Mouse (Mus musculus) E14TG2a.4 (cell line): Measurements from ENCODE around the gene Pip5kl1.

Experiments
- CTCF ChIP-seq: conservative IDR thresholded peaks from 2 replicates; pipeline ENCODE4 v1.5.1; 2014; ENCODE audit warnings: low read length
- NANOG ChIP-seq: IDR thresholded peaks from 2 replicates; pipeline ENCODE4 v1.6.1; 2014; ENCODE audit warnings: borderline replicate concordance, low read length, mixed read lengths
- POU5F1 ChIP-seq: IDR thresholded peaks from 2 replicates; pipeline ENCODE4 v1.6.1; 2014; ENCODE audit warnings: low read length, borderline replicate concordance

DNA sequence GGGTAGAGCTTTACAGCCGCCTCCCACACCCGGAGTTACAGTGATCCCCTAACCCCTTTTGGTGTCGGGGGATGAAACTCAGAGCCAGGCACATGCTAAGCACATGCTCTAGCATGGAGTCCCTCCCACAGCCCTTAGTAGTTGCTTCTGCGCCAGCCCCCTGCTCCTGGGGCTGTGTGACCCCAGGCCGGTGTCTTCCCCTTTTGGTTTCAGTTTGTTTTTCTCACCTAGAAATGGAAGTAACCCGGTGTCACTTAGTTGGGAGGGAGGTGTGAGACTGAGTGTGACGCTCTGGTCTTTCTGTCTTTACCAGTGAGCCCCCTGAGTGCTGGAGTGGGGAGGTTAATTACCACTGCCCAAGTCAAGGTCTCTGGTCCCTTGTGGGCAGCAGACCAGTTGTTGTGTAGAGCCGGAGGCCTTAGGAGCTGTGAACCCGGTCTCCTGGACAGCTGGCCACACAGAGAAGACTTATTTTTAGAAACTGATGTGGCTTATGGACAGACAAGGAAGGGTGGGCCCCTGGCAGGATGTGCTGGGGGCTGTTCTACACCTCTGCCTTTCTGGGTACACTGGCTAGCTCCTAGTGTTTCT lies 13.2 kb downstream of the Pip5kl1 start:
- TF ChIP-seq CTCF (no peak), NANOG (no peak), POU5F1 (no peak)
